Mouse (Mus musculus) midbrain, postnatal 0 days (tissue): ENCODE results near the gene Grifin. TPM values are rescaled to one million over a fixed set of nuclear protein-coding genes. Genes with fewer than 3 reads are reported as not detected.

Source experiments
- ATAC-seq: fragments of 200-750 bp; cut with Nextera tagmentation; 2 replicates; pipeline ENCODE4 v1.8.0; 2017; ENCODE audit warnings: moderate number of reproducible peaks, mild to moderate bottlenecking, moderate TSS enrichment, moderate library complexity; ENCODE audit not compliant: low FRiP score
- DNase-seq: peaks from one replicate; pipeline ENCODE4 v3.0.0-alpha.2; 2015; ENCODE audit warnings: low spot score
- H3K27ac ChIP-seq: fragments of 300-500 bp; sonication (generic); 2 replicates; pipeline ENCODE4 v1.5.1; 2014; ENCODE audit warnings: low read depth, mild to moderate bottlenecking, low read length, mixed read lengths
- H3K27me3 ChIP-seq: fragments of 300-500 bp; sonication (generic); 2 replicates; pipeline ENCODE4 v1.6.1; 2014; ENCODE audit warnings: low read length, control low read depth, mixed read lengths; ENCODE audit not compliant: insufficient read depth
- H3K36me3 ChIP-seq: fragments of 300-500 bp; sonication (generic); 2 replicates; pipeline ENCODE4 v1.6.1; 2014; ENCODE audit warnings: low read length, control low read depth, mixed read lengths; ENCODE audit not compliant: insufficient read depth
- H3K4me1 ChIP-seq: fragments of 300-500 bp; sonication (generic); 2 replicates; pipeline ENCODE4 v1.6.1; 2014; ENCODE audit warnings: mild to moderate bottlenecking, control low read depth, antibody characterized with exemption, low read length, mixed read lengths; ENCODE audit not compliant: insufficient read depth
- H3K4me2 ChIP-seq: fragments of 300-500 bp; sonication (generic); 2 replicates; pipeline ENCODE4 v1.6.1; 2014; ENCODE audit warnings: low read depth, mild to moderate bottlenecking, low read length, mixed read lengths; ENCODE audit not compliant: poor library complexity, severe bottlenecking
- H3K4me3 ChIP-seq: fragments of 300-500 bp; sonication (generic); 2 replicates; pipeline ENCODE4 v1.5.1; 2014; ENCODE audit warnings: low read depth, mild to moderate bottlenecking, low read length, moderate library complexity
- H3K9ac ChIP-seq: fragments of 300-500 bp; sonication (generic); replicated peaks from 2 replicates; pipeline ENCODE4 v1.6.1; 2014; ENCODE audit warnings: mild to moderate bottlenecking, low read length, moderate library complexity, mixed read lengths; ENCODE audit not compliant: poor library complexity, severe bottlenecking
- H3K9me3 ChIP-seq: fragments of 300-500 bp; sonication (generic); 2 replicates; pipeline ENCODE4 v1.6.1; 2016; ENCODE audit warnings: low read length, control low read depth
- CTCF ChIP-seq: IDR thresholded peaks from 2 replicates; pipeline ENCODE4 v1.5.1; 2016; ENCODE audit warnings: antibody characterized with exemption, mild to moderate bottlenecking
- WGBS: fragments of 180-500 bp; shearing (Covaris S2); extraction: QIAGEN DNeasy Blood & Tissue Kit; methylation state at CpG from one replicate; pipeline ENCODE4 v1.1.7; 2014; 5-methylcytosine and 5-hydroxymethylcytosine counted together
- polyA plus RNA-seq: library from polyadenylated mRNA; unstranded; fragments of >200 nt; fragmentation: Nextera tagmentation; extraction: Ambion mirVana; gene quantifications from 2 replicates; pipeline ENCODE4 v1.2.1, GENCODE M21; 2015
- total RNA-seq: library from RNA; depleted of rRNA; stranded (reverse); fragments of >200 nt; gene quantifications from 2 replicates; pipeline ENCODE4 v1.2.3, GENCODE M21; 2014

Gene Grifin
- total and polyA plus RNA-seq, 2 experiments from 2014 or later: not detected

GRCm38 (mm10) chr5:140606386-140606785 lies 41.5 kb upstream of the Grifin start:
- no peak for TF ChIP-seq CTCF
- ATAC-seq (no peak), DNase-seq (no peak)
- H3K36me3 ChIP-seq: no peaks in the 10 kb centered on the region
- H3K27me3 ChIP-seq: peaks cover 22% of the 10 kb centered on the region
- peak overlapping the region; percentile 52 for H3K4me3 ChIP-seq
- H3K9ac ChIP-seq: no peak overlapping the region
- no peak overlapping the region for H3K27ac ChIP-seq
- peaks cover 9% of the 10 kb centered on the region for H3K4me1 ChIP-seq
- peak overlapping the region; percentile 94 for H3K4me2 ChIP-seq
- H3K9me3 ChIP-seq: no peaks in the 10 kb centered on the region
- WGBS: 2% methylated on average over 23 of the region's 23 CpGs

GRCm38 (mm10) chr5:140605228-140605627 lies 40.4 kb upstream of the Grifin start:
- no peak for DNase-seq

GRCm38 (mm10) chr5:140604386-140604785 lies 39.5 kb upstream of the Grifin start:
- Histone ChIP-seq H3K9ac (no peak overlapping the region), H3K4me1 (peaks cover 4% of the 10 kb centered on the region; the same call in 1 of the 2 replicates), H3K4me3 (no peak overlapping the region), H3K9me3 (no peaks in the 10 kb centered on the region), H3K36me3 (no peaks in the 10 kb centered on the region), H3K4me2 (no peak overlapping the region), H3K27ac (no peak overlapping the region), H3K27me3 (peaks cover 18% of the 10 kb centered on the region)
- WGBS: 76% methylated on average over 8 of the region's 8 CpGs
- DNase-seq (no peak), ATAC-seq (no peak)
- no peak for TF ChIP-seq CTCF

More at GRCm38 (mm10) chr5:140605228-140605627, 40.4 kb upstream of the Grifin start:
- Histone ChIP-seq H3K27me3 (peaks cover 22% of the 10 kb centered on the region), H3K4me1 (peaks cover 4% of the 10 kb centered on the region; the same call in 1 of the 2 replicates), H3K9me3 (no peaks in the 10 kb centered on the region), H3K9ac (no peak overlapping the region), H3K27ac (no peak overlapping the region), H3K4me3 (no peak overlapping the region), H3K36me3 (no peaks in the 10 kb centered on the region), H3K4me2 (no peak overlapping the region)
- ATAC-seq: no peak
- WGBS: 40% methylated on average over 3 of the region's 3 CpGs
- no peak for TF ChIP-seq CTCF

- peaks cover 4% of the 10 kb centered on the region; the same call in 1 of the 2 replicates for H3K4me1 ChIP-seq
- H3K9me3 ChIP-seq: no peaks in the 10 kb centered on the region
- WGBS: 70% methylated on average over 2 of the region's 2 CpGs
- no peak overlapping the region for H3K27ac ChIP-seq
- H3K4me3 ChIP-seq: no peak overlapping the region
- H3K27me3 ChIP-seq: peaks cover under 1% of the 10 kb centered on the region; the same call in 1 of the 2 replicates
- no peaks in the 10 kb centered on the region for H3K36me3 ChIP-seq
- H3K4me2 ChIP-seq: no peak overlapping the region
- DNase-seq (no peak), ATAC-seq (no peak)
- no peak overlapping the region for H3K9ac ChIP-seq
- no peak for TF ChIP-seq CTCF
Measured at GRCm38 (mm10) chr5:140602540-140602939, 37.7 kb upstream of the Grifin start.

- Histone ChIP-seq H3K4me2 (no peak overlapping the region), H3K4me3 (no peak overlapping the region), H3K27me3 (no peaks in the 10 kb centered on the region; the same call in 1 of the 2 replicates), H3K9ac (no peak overlapping the region), H3K4me1 (0 out of 2 replicates have a peak, but pooled peaks cover 4% of the 10 kb centered on the region), H3K27ac (no peak overlapping the region), H3K36me3 (no peaks in the 10 kb centered on the region), H3K9me3 (no peaks in the 10 kb centered on the region)
- no peak for TF ChIP-seq CTCF
- ATAC-seq: peak; percentile 66; the same call in 1 of the 2 replicates
- WGBS: 60% methylated on average over 12 of the region's 12 CpGs
- DNase-seq: peak; percentile 69
Measured at GRCm38 (mm10) chr5:140601712-140602111, 36.8 kb upstream of the Grifin start.

- no peak overlapping the region for H3K4me3 ChIP-seq
- no peaks in the 10 kb centered on the region for H3K9me3 ChIP-seq
- ATAC-seq (no peak), DNase-seq (no peak)
- no peaks in the 10 kb centered on the region for H3K36me3 ChIP-seq
- no peak overlapping the region for H3K27ac ChIP-seq
- no peaks in the 10 kb centered on the region for H3K4me1 ChIP-seq
- no peak overlapping the region for H3K9ac ChIP-seq
- no peak for TF ChIP-seq CTCF
- H3K27me3 ChIP-seq: no peaks in the 10 kb centered on the region
- WGBS: 68% methylated on average over 5 of the region's 5 CpGs
- no peak overlapping the region for H3K4me2 ChIP-seq
Measured at GRCm38 (mm10) chr5:140599939-140600338, 35.1 kb upstream of the Grifin start.
